Mouse (Mus musculus) lung, postnatal 0 days (tissue): ENCODE data around the gene Ddr2. TPM values are rescaled to one million over a fixed set of nuclear protein-coding genes. Genes with fewer than 3 reads are reported as not detected.

Source experiments
- ATAC-seq: fragments of 200-750 bp; cut with Nextera tagmentation; 2 replicates; pipeline ENCODE4 v1.8.0; 2017; ENCODE audit warnings: moderate library complexity
- DNase-seq: peaks from one replicate; pipeline ENCODE4 v3.0.0-alpha.2; 2016; ENCODE audit warnings: low spot score
- H3K27ac ChIP-seq: fragments of 300-500 bp; sonication (generic); 2 replicates; pipeline ENCODE4 v1.5.1; 2014; ENCODE audit warnings: antibody characterized with exemption, mild to moderate bottlenecking, low read length, mixed read lengths
- H3K27me3 ChIP-seq: fragments of 300-500 bp; sonication (generic); replicated peaks from 2 replicates; pipeline ENCODE4 v1.6.1; 2014; ENCODE audit warnings: low read length, mixed read lengths; ENCODE audit not compliant: insufficient read depth
- H3K36me3 ChIP-seq: fragments of 300-500 bp; sonication (generic); 2 replicates; pipeline ENCODE4 v1.6.1; 2014; ENCODE audit warnings: low read length, mixed read lengths; ENCODE audit not compliant: insufficient read depth
- H3K4me1 ChIP-seq: fragments of 300-500 bp; sonication (generic); 2 replicates; pipeline ENCODE4 v1.6.1; 2014; ENCODE audit warnings: antibody characterized with exemption, low read depth, low read length, mixed read lengths; ENCODE audit not compliant: insufficient read depth
- H3K4me2 ChIP-seq: fragments of 300-500 bp; sonication (generic); replicated peaks from 2 replicates; pipeline ENCODE4 v1.6.1; 2014; ENCODE audit warnings: low read depth, mild to moderate bottlenecking, low read length, moderate library complexity, mixed read lengths
- H3K4me3 ChIP-seq: fragments of 300-500 bp; sonication (generic); 2 replicates; pipeline ENCODE4 v1.5.1; 2014; ENCODE audit warnings: low read depth, low read length
- H3K9ac ChIP-seq: fragments of 300-500 bp; sonication (generic); replicated peaks from 2 replicates; pipeline ENCODE4 v1.6.1; 2014; ENCODE audit warnings: low read depth, mild to moderate bottlenecking
- H3K9me3 ChIP-seq: fragments of 300-500 bp; sonication (generic); 2 replicates; pipeline ENCODE4 v1.6.1; 2016; ENCODE audit warnings: low read length, mixed read lengths
- CTCF ChIP-seq: IDR thresholded peaks from 2 replicates; pipeline ENCODE4 v1.5.1; 2016; ENCODE audit warnings: antibody characterized with exemption, mild to moderate bottlenecking
- EP300 ChIP-seq: IDR thresholded peaks from 2 replicates; pipeline ENCODE4 v1.6.1; 2016; ENCODE audit warnings: antibody characterized with exemption, mild to moderate bottlenecking, control low read depth
- WGBS: fragments of 180-500 bp; shearing (Covaris S2); extraction: QIAGEN DNeasy Blood & Tissue Kit; methylation state at CpG from one replicate; pipeline ENCODE4 v1.1.7; 2014; 5-methylcytosine and 5-hydroxymethylcytosine counted together
- polyA plus RNA-seq: library from polyadenylated mRNA; unstranded; fragments of >200 nt; fragmentation: Nextera tagmentation; extraction: Ambion mirVana; gene quantifications from 2 replicates; pipeline ENCODE4 v1.2.1, GENCODE M21; 2015

Ddr2 gene
- polyA plus RNA-seq: 20.6 and 23.7 TPM in 2 replicates

GRCm38 (mm10) chr1:170110516-170111332 lies at the start of gene Ddr2:
Gene Ddr2, minus strand, starts transcription at chr1:170110762.
- Histone ChIP-seq H3K4me2 (peak within 1 kb of the TSS; percentile 48), H3K4me1 (no peaks in the 10 kb centered on the region), H3K4me3 (peak within 1 kb of the TSS; percentile 37), H3K9ac (peak within 1 kb of the TSS; percentile 26; the same call in 1 of the 2 replicates), H3K36me3 (no peaks in the 10 kb centered on the region), H3K9me3 (no peaks in the 10 kb centered on the region), H3K27me3 (no peaks in the 10 kb centered on the region), H3K27ac (peak within 1 kb of the TSS; percentile 78)
- WGBS: 41% methylated on average over 17 of the region's 17 CpGs
- ATAC-seq: peak; percentile 70
- DNase-seq: peak; percentile 58
- TF ChIP-seq EP300 (no peak), CTCF (no peak)

- peaks cover 8% of the 10 kb centered on the region; the same call in 1 of the 2 replicates for H3K4me1 ChIP-seq
- TF ChIP-seq EP300: no peak
- TF ChIP-seq CTCF: no peak; the same call in 1 of the 2 replicates
- H3K9me3 ChIP-seq: no peaks in the 10 kb centered on the region
- no peak overlapping the region for H3K4me2 ChIP-seq
- H3K27me3 ChIP-seq: no peaks in the 10 kb centered on the region
- peaks cover 6% of the 10 kb centered on the region; the same call in 1 of the 2 replicates for H3K36me3 ChIP-seq
- no peak overlapping the region for H3K27ac ChIP-seq
- WGBS: 91% methylated on average over 2 of the region's 2 CpGs
- DNase-seq: no peak
- ATAC-seq: no peak
- no peak overlapping the region for H3K9ac ChIP-seq
- H3K4me3 ChIP-seq: no peak overlapping the region
These were observed 49.1 kb upstream of the Ddr2 start for GRCm38 (mm10) chr1:170159707-170160106.

GRCm38 (mm10) chr1:170155761-170156160 lies 45.2 kb upstream of the Ddr2 start:
- Histone ChIP-seq H3K4me3 (no peak overlapping the region), H3K4me1 (no peaks in the 10 kb centered on the region), H3K27me3 (no peaks in the 10 kb centered on the region), H3K9me3 (no peaks in the 10 kb centered on the region), H3K4me2 (no peak overlapping the region), H3K9ac (no peak overlapping the region), H3K36me3 (peaks cover 4% of the 10 kb centered on the region; the same call in 1 of the 2 replicates), H3K27ac (no peak overlapping the region)
- no peak for DNase-seq
- ATAC-seq: no peak
- 72% methylated on average over 5 of the region's 5 CpGs for WGBS
- TF ChIP-seq EP300 (no peak), CTCF (no peak)

- Histone ChIP-seq H3K4me2 (no peak overlapping the region), H3K9ac (no peak overlapping the region), H3K4me1 (no peaks in the 10 kb centered on the region), H3K4me3 (no peak overlapping the region), H3K27ac (no peak overlapping the region), H3K9me3 (no peaks in the 10 kb centered on the region), H3K36me3 (peaks cover 4% of the 10 kb centered on the region; the same call in 1 of the 2 replicates), H3K27me3 (no peaks in the 10 kb centered on the region)
- TF ChIP-seq EP300 (no peak), CTCF (peak; percentile 42)
- ATAC-seq: no peak
- 72% methylated on average over 2 of the region's 2 CpGs for WGBS
- no peak for DNase-seq
These were observed 44.7 kb upstream of the Ddr2 start for GRCm38 (mm10) chr1:170155298-170155697.

GRCm38 (mm10) chr1:170153986-170154385 lies 43.4 kb upstream of the Ddr2 start:
- no peak overlapping the region for H3K27ac ChIP-seq
- H3K9ac ChIP-seq: no peak overlapping the region
- 80% methylated on average over 8 of the region's 8 CpGs for WGBS
- TF ChIP-seq EP300 (no peak), CTCF (no peak)
- no peak overlapping the region for H3K4me2 ChIP-seq
- no peak for ATAC-seq
- H3K4me3 ChIP-seq: no peak overlapping the region
- H3K27me3 ChIP-seq: no peaks in the 10 kb centered on the region
- no peak for DNase-seq
- H3K4me1 ChIP-seq: no peaks in the 10 kb centered on the region
- H3K36me3 ChIP-seq: 0 out of 2 replicates have a peak, but pooled peaks cover 4% of the 10 kb centered on the region
- H3K9me3 ChIP-seq: no peaks in the 10 kb centered on the region

GRCm38 (mm10) chr1:170152552-170152951 lies 42.0 kb upstream of the Ddr2 start:
- ATAC-seq (no peak), DNase-seq (no peak)
- H3K4me3 ChIP-seq: no peak overlapping the region
- H3K36me3 ChIP-seq: 0 out of 2 replicates have a peak, but pooled peaks cover 4% of the 10 kb centered on the region
- H3K4me2 ChIP-seq: no peak overlapping the region
- H3K4me1 ChIP-seq: no peaks in the 10 kb centered on the region
- no peaks in the 10 kb centered on the region for H3K27me3 ChIP-seq
- no peaks in the 10 kb centered on the region for H3K9me3 ChIP-seq
- TF ChIP-seq EP300 (no peak), CTCF (no peak)
- H3K27ac ChIP-seq: no peak overlapping the region
- no peak overlapping the region for H3K9ac ChIP-seq
- WGBS: 100% methylated on average over 2 of the region's 2 CpGs
